Mouse (Mus musculus) cerebellum, adult 9-10 months (tissue): ENCODE data around the gene Cyp2a5.
"Not testable (repeated sequence)": the region's sequence is repeated elsewhere in the genome, so short reads cannot be mapped to it uniquely, and the experiment has no call there.

Experiments used
- DNase-seq: peaks from one replicate; pipeline ENCODE4 v3.0.0; 2022

The Cyp2a5 gene

DNA sequence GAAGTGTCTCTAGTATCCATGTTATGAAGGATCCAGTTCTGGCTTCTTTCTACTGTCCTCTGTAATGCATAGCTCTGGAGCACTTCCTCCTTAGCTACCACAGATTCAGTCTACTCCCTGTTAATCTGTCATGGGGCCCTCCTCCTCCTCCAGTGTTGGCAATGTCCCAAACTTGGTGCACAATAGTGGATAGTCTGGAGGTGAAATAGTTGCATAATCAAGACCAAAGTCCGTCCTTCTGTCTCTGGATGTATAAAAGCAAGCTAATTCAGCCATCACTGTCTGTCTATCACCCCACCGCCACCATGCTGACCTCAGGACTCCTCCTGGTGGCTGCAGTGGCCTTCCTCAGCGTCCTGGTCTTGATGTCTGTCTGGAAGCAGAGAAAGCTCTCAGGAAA, at the start of gene Cyp2a5:
Gene Cyp2a5 (plus strand): TSS at position 247 of the 400 bp plus-strand sequence.
- DNase-seq: not testable (repeated sequence)

DNA sequence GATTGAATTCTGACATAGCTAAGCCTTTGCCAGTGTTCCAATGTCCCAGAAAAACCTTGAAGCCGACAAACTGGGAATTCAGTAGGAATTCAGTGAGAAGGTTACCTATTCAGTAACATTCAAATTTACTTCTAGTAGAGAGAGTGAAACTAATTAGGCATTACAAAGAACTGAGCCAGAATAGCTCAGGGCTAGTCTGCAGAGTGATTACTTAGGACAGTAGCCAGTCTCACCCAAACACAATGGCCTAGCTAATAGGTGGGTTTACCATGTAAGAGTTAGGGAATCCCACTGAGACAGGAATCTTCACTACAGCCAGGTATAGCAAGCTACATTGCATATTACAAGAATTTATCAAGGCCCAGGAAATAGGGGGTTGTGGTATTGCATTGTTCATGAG, 49.1 kb upstream of the Cyp2a5 start:
- not testable (repeated sequence) for DNase-seq

GRCm38 (mm10) chr7:26789984-26790383, 45.1 kb upstream of the Cyp2a5 start:
- no peak for DNase-seq

- no peak for DNase-seq
Observed at GRCm38 (mm10) chr7:26800104-26800503, 35.0 kb upstream of the Cyp2a5 start.

- no peak for DNase-seq
Observed at GRCm38 (mm10) chr7:26800996-26801395, 34.1 kb upstream of the Cyp2a5 start.

- DNase-seq: no peak
Observed at GRCm38 (mm10) chr7:26808592-26808991, 26.5 kb upstream of the Cyp2a5 start, which contains the start of gene Cyp2g1. Cyp2g1 (plus strand) TSS chr7:26808892.

GRCm38 (mm10) chr7:26831556-26832292, 3.4 kb upstream of the Cyp2a5 start:
- DNase-seq: not testable (repeated sequence)

GRCm38 (mm10) chr7:26832668-26833067, 2.4 kb upstream of the Cyp2a5 start:
- DNase-seq: not testable (repeated sequence)

- not testable (repeated sequence) for DNase-seq
Observed at GRCm38 (mm10) chr7:26843400-26843799, 8.3 kb downstream of the Cyp2a5 start.

GRCm38 (mm10) chr7:26850063-26850462, 15.0 kb downstream of the Cyp2a5 start:
- DNase-seq: not testable (repeated sequence)

GRCm38 (mm10) chr7:26878581-26878980, 43.5 kb downstream of the Cyp2a5 start:
- not testable (repeated sequence) for DNase-seq

GRCm38 (mm10) chr7:26880600-26880999, 45.5 kb downstream of the Cyp2a5 start:
- DNase-seq: not testable (repeated sequence)
